Mouse (Mus musculus) E14TG2a.4 (cell line): ENCODE measurements around the gene Upf3b.

Experiments used
- CTCF ChIP-seq: conservative IDR thresholded peaks from 2 replicates; pipeline ENCODE4 v1.5.1; 2014; ENCODE audit warnings: low read length
- NANOG ChIP-seq: IDR thresholded peaks from 2 replicates; pipeline ENCODE4 v1.6.1; 2014; ENCODE audit warnings: borderline replicate concordance, low read length, mixed read lengths

- no peak for TF ChIP-seq CTCF
- no peak for TF ChIP-seq NANOG
These were observed 15.4 kb upstream of the Upf3b start for GRCm38 (mm10) chrX:37125511-37125910.
